Mouse (Mus musculus): Measurements from ENCODE around the gene Olfr1256.

- TF ChIP-seq POLR2A (IDR thresholded peaks at IDR 0.05; ENCODE audit: control insufficient read depth, extremely low read depth, insufficient read depth, low read length, poor library complexity) (no peak), CTCF (IDR thresholded peaks at IDR 0.05; ENCODE audit: borderline replicate concordance, control insufficient read depth, extremely low read depth, insufficient read depth, low read length, poor library complexity) (no peak)
Observed at GRCm38 (mm10) chr2:89849230-89849629, 7.9 kb upstream of the Olfr1256 start.

Measured in thymus, adult 2 months (tissue).